Mouse (Mus musculus) intestine, embryonic 16.5 days (tissue): Measurements from ENCODE around the gene Ndufs2. TPM values are rescaled to one million over a fixed set of nuclear protein-coding genes. Genes with fewer than 3 reads are reported as not detected.
A peak's percentile ranks its signal among the peaks of the same experiment; 100 is the strongest.

Source experiments
- ATAC-seq: fragments of 200-750 bp; cut with Nextera tagmentation; 2 replicates; pipeline ENCODE4 v1.8.0; 2017; ENCODE audit warnings: moderate TSS enrichment, moderate library complexity
- H3K27ac ChIP-seq: fragments of 300-500 bp; sonication (generic); 2 replicates; pipeline ENCODE4 v1.5.1; 2014; ENCODE audit warnings: mild to moderate bottlenecking, low read length
- H3K27me3 ChIP-seq: fragments of 300-500 bp; sonication (generic); replicated peaks from 2 replicates; pipeline ENCODE4 v1.6.1; 2014; ENCODE audit warnings: low read length, control low read depth, mixed read lengths; ENCODE audit not compliant: control insufficient read depth, insufficient read depth
- H3K36me3 ChIP-seq: fragments of 300-500 bp; sonication (generic); 2 replicates; pipeline ENCODE4 v1.6.1; 2014; ENCODE audit warnings: low read length, control low read depth; ENCODE audit not compliant: control insufficient read depth, insufficient read depth
- H3K4me1 ChIP-seq: fragments of 300-500 bp; sonication (generic); 2 replicates; pipeline ENCODE4 v1.6.1; 2014; ENCODE audit warnings: low read length, control low read depth, mixed read lengths; ENCODE audit not compliant: control insufficient read depth, insufficient read depth
- H3K4me2 ChIP-seq: fragments of 300-500 bp; sonication (generic); 2 replicates; pipeline ENCODE4 v1.6.1; 2014; ENCODE audit warnings: low read depth, low read length, control low read depth
- H3K4me3 ChIP-seq: fragments of 300-500 bp; sonication (generic); 2 replicates; pipeline ENCODE4 v1.5.1; 2014; ENCODE audit warnings: mild to moderate bottlenecking, low read length
- H3K9ac ChIP-seq: fragments of 300-500 bp; sonication (generic); 2 replicates; pipeline ENCODE4 v1.6.1; 2014; ENCODE audit warnings: low read depth, low read length
- H3K9me3 ChIP-seq: fragments of 300-500 bp; sonication (generic); 2 replicates; pipeline ENCODE4 v1.6.1; 2016; ENCODE audit warnings: low read length, control low read depth; ENCODE audit not compliant: control insufficient read depth
- WGBS: fragments of 180-500 bp; shearing (Covaris S2); extraction: QIAGEN DNeasy Blood & Tissue Kit; methylation state at CpG from one replicate; pipeline ENCODE4 v1.1.7; 2014; 5-methylcytosine and 5-hydroxymethylcytosine counted together
- polyA plus RNA-seq: library from polyadenylated mRNA; unstranded; fragments of >200 nt; fragmentation: Nextera tagmentation; extraction: Ambion mirVana; gene quantifications from 2 replicates; pipeline ENCODE4 v1.2.1, GENCODE M21; 2015

Gene Ndufs2
- polyA plus RNA-seq, 1 experiment from 2014 or later: 373 TPM

GRCm38 (mm10) chr1:171226780-171227179 lies 24.4 kb downstream of the Ndufs2 start:
- whole genome bisulfite sequencing: 53% methylated on average over 4 of the region's 4 CpGs
- ATAC-seq: no peak

GRCm38 (mm10) chr1:171224857-171225256 lies 26.3 kb downstream of the Ndufs2 start, which contains the start of gene Apoa2:
Gene Apoa2, plus strand, starts transcription at chr1:171225054.
- H3K27ac ChIP-seq: no peak within 1 kb of the TSS
- no peaks in the 10 kb centered on the region for H3K9me3 ChIP-seq
- peaks cover 9% of the 10 kb centered on the region for H3K4me1 ChIP-seq
- ATAC-seq: no peak
- H3K4me2 ChIP-seq: no peak within 1 kb of the TSS
- H3K4me3 ChIP-seq: no peak within 1 kb of the TSS
- no peaks in the 10 kb centered on the region for H3K36me3 ChIP-seq
- 62% methylated on average over 5 of the region's 5 CpGs for WGBS
- H3K27me3 ChIP-seq: no peaks in the 10 kb centered on the region
- no peak within 1 kb of the TSS for H3K9ac ChIP-seq

More at GRCm38 (mm10) chr1:171226780-171227179, 24.4 kb downstream of the Ndufs2 start:
- H3K4me3 ChIP-seq: no peak overlapping the region
- H3K9me3 ChIP-seq: no peaks in the 10 kb centered on the region
- no peaks in the 10 kb centered on the region for H3K36me3 ChIP-seq
- H3K4me1 ChIP-seq: peaks cover 3% of the 10 kb centered on the region
- H3K4me2 ChIP-seq: no peak overlapping the region
- H3K9ac ChIP-seq: no peak overlapping the region
- no peak overlapping the region for H3K27ac ChIP-seq
- H3K27me3 ChIP-seq: no peaks in the 10 kb centered on the region

- H3K4me3 ChIP-seq: no peak overlapping the region
- H3K27me3 ChIP-seq: no peaks in the 10 kb centered on the region
- no peak overlapping the region for H3K4me2 ChIP-seq
- peaks cover 9% of the 10 kb centered on the region for H3K4me1 ChIP-seq
- H3K9me3 ChIP-seq: no peaks in the 10 kb centered on the region
- no peak for ATAC-seq
- H3K9ac ChIP-seq: no peak overlapping the region
- 0 out of 2 replicates have a peak, but pooled peaks cover under 1% of the 10 kb centered on the region for H3K36me3 ChIP-seq
- WGBS: 76% methylated on average over 2 of the region's 2 CpGs
- no peak overlapping the region for H3K27ac ChIP-seq
Observed at GRCm38 (mm10) chr1:171223796-171224195, 27.4 kb downstream of the Ndufs2 start.

DNA sequence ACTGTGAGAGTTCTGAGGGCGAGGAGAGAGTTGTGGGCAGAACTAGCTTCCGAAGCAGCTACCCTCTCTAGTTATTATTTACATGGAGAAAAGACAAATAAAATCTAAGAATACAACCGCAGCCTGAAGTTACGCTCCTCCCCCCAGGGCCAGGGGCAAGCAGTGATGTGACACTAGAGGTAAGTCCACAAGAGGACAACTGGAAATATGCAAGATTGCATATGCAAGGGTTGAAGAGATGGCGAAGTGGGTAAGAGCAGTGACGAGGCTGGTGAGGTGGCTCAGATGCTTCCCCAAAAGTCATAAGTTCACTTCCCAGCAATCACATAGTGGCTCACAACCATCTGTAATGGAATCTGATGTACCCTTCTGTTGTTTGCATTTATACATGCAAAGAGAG lies 28.0 kb downstream of the Ndufs2 start:
- H3K27me3 ChIP-seq: no peaks in the 10 kb centered on the region
- peaks cover 9% of the 10 kb centered on the region for H3K4me1 ChIP-seq
- peak overlapping the region; percentile 66 for H3K9ac ChIP-seq
- H3K27ac ChIP-seq: peak overlapping the region; percentile 91
- no peaks in the 10 kb centered on the region for H3K9me3 ChIP-seq
- H3K4me3 ChIP-seq: peak overlapping the region; percentile 47
- H3K4me2 ChIP-seq: peak overlapping the region; percentile 51
- 0 out of 2 replicates have a peak, but pooled peaks cover 2% of the 10 kb centered on the region for H3K36me3 ChIP-seq
- WGBS: 77% methylated on average over 6 of the region's 6 CpGs
- ATAC-seq: no peak

DNA sequence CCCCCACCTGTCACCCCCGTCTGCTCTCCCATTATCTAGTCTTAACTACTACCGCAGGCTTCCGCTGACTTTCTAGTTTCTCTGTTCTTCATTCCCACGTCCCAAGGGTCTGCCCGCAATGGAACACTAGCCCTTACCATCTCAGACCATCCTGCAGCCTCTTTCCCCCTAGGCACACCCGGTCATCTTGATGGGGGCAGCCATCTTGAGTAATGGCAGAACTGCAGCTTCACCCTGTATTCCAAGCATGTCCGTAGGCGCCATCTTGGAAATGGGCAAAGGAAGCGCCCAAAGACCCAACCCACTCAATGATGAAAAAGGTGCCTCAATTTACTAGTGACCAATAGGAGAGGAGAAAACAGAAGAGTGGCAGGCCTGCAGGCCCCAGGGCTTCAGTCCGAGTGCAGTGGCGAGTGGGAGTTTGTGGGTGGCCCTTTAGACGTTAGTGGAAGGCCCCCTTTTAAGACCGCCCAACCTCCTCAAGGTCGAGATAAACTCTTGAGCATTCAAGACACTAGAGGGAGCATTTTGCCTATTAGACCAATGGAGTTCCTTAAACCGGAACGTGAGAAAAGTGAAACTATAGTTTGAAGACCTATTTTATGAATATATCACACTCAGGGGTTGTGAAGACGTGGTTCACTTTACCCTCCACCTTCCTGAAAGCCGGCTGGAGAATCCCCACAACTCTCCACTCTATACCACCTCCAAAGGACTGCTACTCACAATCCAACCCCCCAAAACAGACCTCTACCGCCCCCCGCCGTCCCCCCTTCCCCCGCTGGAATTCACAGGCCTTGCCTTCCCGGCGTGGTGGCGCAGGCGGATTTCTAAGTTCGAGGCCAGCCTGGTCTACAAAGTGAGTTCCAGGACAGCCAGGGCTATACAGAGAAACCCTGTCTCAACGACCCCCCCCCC lies 28.7 kb downstream of the Ndufs2 start, which contains the start of gene Tomm40l:
Gene Tomm40l, minus strand, starts transcription at position 277 of the 918 bp plus-strand sequence.
- H3K4me1 ChIP-seq: peaks cover 9% of the 10 kb centered on the region
- 0 out of 2 replicates have a peak, but pooled peaks cover 2% of the 10 kb centered on the region for H3K36me3 ChIP-seq
- 2% methylated on average over 28 of the region's 28 CpGs for WGBS
- H3K27me3 ChIP-seq: no peaks in the 10 kb centered on the region
- ATAC-seq: peak; percentile 98
- H3K9me3 ChIP-seq: no peaks in the 10 kb centered on the region
- H3K4me3 ChIP-seq: peak within 1 kb of the TSS; percentile 64
- H3K27ac ChIP-seq: peak within 1 kb of the TSS; percentile 91
- H3K9ac ChIP-seq: peak within 1 kb of the TSS; percentile 66
- peak within 1 kb of the TSS; percentile 60 for H3K4me2 ChIP-seq

DNA sequence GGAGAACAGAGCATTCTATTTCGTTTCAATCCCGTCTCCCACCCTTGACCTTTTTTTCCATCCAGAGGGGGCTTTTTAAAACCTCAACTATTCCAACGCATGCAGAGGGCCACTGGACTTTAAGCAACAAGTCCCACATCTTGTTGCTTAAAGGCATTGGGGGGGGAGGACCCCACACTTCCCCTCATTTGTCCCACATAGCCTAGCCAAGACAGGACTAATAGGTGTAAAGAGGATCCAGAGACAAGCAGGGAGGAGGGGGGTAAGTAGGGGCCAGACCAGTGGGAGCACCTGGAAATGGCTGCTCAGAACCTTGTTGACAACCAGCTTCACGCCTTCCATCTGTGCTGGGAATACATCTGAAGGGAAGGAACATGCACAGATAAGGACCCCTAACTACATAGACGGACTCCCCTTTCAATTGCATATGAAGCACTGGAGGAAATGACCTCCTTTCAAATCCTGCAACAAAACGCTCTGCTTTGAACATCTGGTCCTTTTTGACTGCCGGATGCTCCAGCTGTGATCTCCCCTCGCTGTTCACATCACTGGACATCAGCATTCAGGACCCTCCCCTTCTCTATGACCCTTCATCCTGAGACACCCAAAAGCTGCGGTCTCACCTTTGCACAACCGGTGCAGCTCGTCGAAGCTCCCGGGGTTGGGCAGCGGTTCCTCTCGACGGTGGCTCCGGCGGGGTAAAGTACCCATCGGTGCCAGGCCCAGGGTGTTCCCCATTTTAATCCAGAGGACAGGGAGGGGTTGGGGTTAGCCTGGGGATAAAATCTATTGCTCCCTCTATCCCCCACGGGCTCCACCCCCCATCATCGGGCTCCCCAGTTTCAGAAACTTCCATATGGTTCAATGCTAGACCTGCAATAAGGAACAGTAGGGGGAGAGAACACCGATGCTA lies 29.7 kb downstream of the Ndufs2 start:
- H3K4me3 ChIP-seq: peak overlapping the region; percentile 64
- no peak overlapping the region for H3K27ac ChIP-seq
- 0 out of 2 replicates have a peak, but pooled peaks cover 2% of the 10 kb centered on the region for H3K36me3 ChIP-seq
- WGBS: 5% methylated on average over 22 of the region's 22 CpGs
- peaks cover 9% of the 10 kb centered on the region for H3K4me1 ChIP-seq
- ATAC-seq: no peak
- H3K9me3 ChIP-seq: no peaks in the 10 kb centered on the region
- H3K9ac ChIP-seq: peak overlapping the region; percentile 61
- peak overlapping the region; percentile 60 for H3K4me2 ChIP-seq
- no peaks in the 10 kb centered on the region for H3K27me3 ChIP-seq

- Histone ChIP-seq H3K9ac (peak overlapping the region; percentile 61; the same call in 1 of the 2 replicates), H3K4me2 (peak overlapping the region; percentile 60), H3K27me3 (no peaks in the 10 kb centered on the region), H3K27ac (no peak overlapping the region), H3K9me3 (no peaks in the 10 kb centered on the region), H3K4me3 (peak overlapping the region; percentile 6), H3K4me1 (peaks cover 13% of the 10 kb centered on the region), H3K36me3 (0 out of 2 replicates have a peak, but pooled peaks cover 2% of the 10 kb centered on the region)
- 8% methylated on average over 10 of the region's 10 CpGs for WGBS
- peak; percentile 27; the same call in 1 of the 2 replicates for ATAC-seq
Observed at GRCm38 (mm10) chr1:171220871-171221270, 30.3 kb downstream of the Ndufs2 start.

GRCm38 (mm10) chr1:171216241-171216955 lies 34.8 kb downstream of the Ndufs2 start:
- H3K4me1 ChIP-seq: peaks cover 12% of the 10 kb centered on the region; the same call in 1 of the 2 replicates
- H3K9ac ChIP-seq: no peak overlapping the region
- H3K9me3 ChIP-seq: no peaks in the 10 kb centered on the region
- no peaks in the 10 kb centered on the region for H3K27me3 ChIP-seq
- peak overlapping the region; percentile 26; the same call in 1 of the 2 replicates for H3K27ac ChIP-seq
- 0 out of 2 replicates have a peak, but pooled peaks cover 2% of the 10 kb centered on the region for H3K36me3 ChIP-seq
- H3K4me3 ChIP-seq: no peak overlapping the region
- 81% methylated on average over 18 of the region's 18 CpGs for WGBS
- no peak overlapping the region for H3K4me2 ChIP-seq
- 0 out of 2 replicates have a peak, but pooled peaks have one; percentile 21 for ATAC-seq
